Mouse (Mus musculus): ENCODE data around the gene Gm15217.

GRCm38 (mm10) chr14:46372452-46372851 lies 6.8 kb upstream of the Gm15217 start:
- no peak for TF ChIP-seq MAFK (IDR thresholded peaks at IDR 0.05; ENCODE audit: insufficient read depth, low read depth, low read length)
- no peak for TF ChIP-seq ZC3H11A (IDR thresholded peaks at IDR 0.05; ENCODE audit: borderline replicate concordance, low read depth, low read length)
- no peak for TF ChIP-seq CHD2 (IDR thresholded peaks at IDR 0.05; ENCODE audit: low read depth, low read length)
- no peak for TF ChIP-seq ZNF384 (IDR thresholded peaks at IDR 0.05; ENCODE audit: low read depth, low read length)
